Mouse (Mus musculus) lung, embryonic 15.5 days (tissue): ENCODE results near the gene Pcdh7. TPM values are rescaled to one million over a fixed set of nuclear protein-coding genes. Genes with fewer than 3 reads are reported as not detected.
"Not testable (repeated sequence)": the region's sequence is repeated elsewhere in the genome, so short reads cannot be mapped to it uniquely, and the experiment has no call there.

Source experiments
- ATAC-seq: fragments of 200-750 bp; cut with Nextera tagmentation; 2 replicates; pipeline ENCODE4 v1.8.0; 2017; ENCODE audit warnings: moderate number of reproducible peaks, borderline replicate concordance; ENCODE audit not compliant: low FRiP score, low TSS enrichment; ENCODE audit errors: extremely low read depth
- H3K27ac ChIP-seq: fragments of 300-500 bp; sonication (generic); 2 replicates; pipeline ENCODE4 v1.5.1; 2015; ENCODE audit warnings: moderate library complexity, mild to moderate bottlenecking, inconsistent platforms
- H3K27me3 ChIP-seq: fragments of 300-500 bp; sonication (generic); 2 replicates; pipeline ENCODE4 v1.6.1; 2015; ENCODE audit warnings: inconsistent platforms
- H3K36me3 ChIP-seq: fragments of 300-500 bp; sonication (generic); 2 replicates; pipeline ENCODE4 v1.6.1; 2015; ENCODE audit warnings: inconsistent platforms
- H3K4me1 ChIP-seq: fragments of 300-500 bp; sonication (generic); 2 replicates; pipeline ENCODE4 v1.6.1; 2015; ENCODE audit warnings: inconsistent platforms
- H3K4me2 ChIP-seq: fragments of 300-500 bp; sonication (generic); 2 replicates; pipeline ENCODE4 v1.6.1; 2015; ENCODE audit warnings: inconsistent platforms, mild to moderate bottlenecking, moderate library complexity
- H3K4me3 ChIP-seq: fragments of 300-500 bp; sonication (generic); 2 replicates; pipeline ENCODE4 v1.5.1; 2015; ENCODE audit warnings: mild to moderate bottlenecking, inconsistent platforms
- H3K9ac ChIP-seq: fragments of 300-500 bp; sonication (generic); 2 replicates; pipeline ENCODE4 v1.6.1; 2015; ENCODE audit warnings: inconsistent platforms
- H3K9me3 ChIP-seq: fragments of 300-500 bp; sonication (generic); 2 replicates; pipeline ENCODE4 v1.6.1; 2016; ENCODE audit warnings: inconsistent platforms
- WGBS: fragments of 180-500 bp; shearing (Covaris S2); methylation state at CpG from one replicate; pipeline ENCODE4 v1.1.7; 2015; 5-methylcytosine and 5-hydroxymethylcytosine counted together
- polyA plus RNA-seq: library from polyadenylated mRNA; unstranded; fragments of >200 nt; fragmentation: Nextera tagmentation; extraction: Ambion mirVana; gene quantifications from 2 replicates; pipeline ENCODE4 v1.2.1, GENCODE M21; 2015

Gene Pcdh7
- polyA plus RNA-seq, 1 experiment from 2014 or later, result 3.6 TPM

DNA sequence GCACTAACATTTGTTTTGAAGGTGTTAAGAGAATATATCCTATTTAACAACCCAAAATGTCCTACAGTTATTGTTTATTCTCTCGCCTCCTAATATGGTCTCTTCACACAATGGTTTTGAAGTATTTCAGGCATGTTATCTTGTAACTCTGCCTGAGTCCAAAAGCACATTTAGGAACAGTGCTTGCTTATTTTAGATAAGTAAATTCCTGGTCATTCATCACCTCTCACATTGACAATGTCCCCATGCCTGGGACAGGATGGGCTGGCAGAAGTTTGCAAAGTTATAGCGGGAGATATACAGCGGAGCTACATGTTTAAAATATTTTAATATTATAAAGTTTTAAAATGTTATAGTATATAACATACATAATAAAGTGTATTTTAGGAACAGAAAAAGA lies 365.3 kb downstream of the Pcdh7 start:
- no peak overlapping the region for H3K4me3 ChIP-seq
- H3K9ac ChIP-seq, result no peak overlapping the region
- no peak overlapping the region for H3K27ac ChIP-seq
- H3K4me1 ChIP-seq, result no peaks in the 10 kb centered on the region
- no peaks in the 10 kb centered on the region for H3K9me3 ChIP-seq
- no peak for ATAC-seq
- H3K36me3 ChIP-seq, result no peaks in the 10 kb centered on the region
- H3K27me3 ChIP-seq, result no peaks in the 10 kb centered on the region
- WGBS, result 46% methylated on average over 3 of the region's 3 CpGs
- no peak overlapping the region for H3K4me2 ChIP-seq

GRCm38 (mm10) chr5:58083972-58084371 lies 366.2 kb downstream of the Pcdh7 start:
- no peak for ATAC-seq
- no peaks in the 10 kb centered on the region for H3K4me1 ChIP-seq
- H3K27ac ChIP-seq, result no peak overlapping the region
- no peaks in the 10 kb centered on the region for H3K27me3 ChIP-seq
- no peak overlapping the region for H3K9ac ChIP-seq
- no peaks in the 10 kb centered on the region for H3K9me3 ChIP-seq
- 79% methylated on average over 6 of the region's 6 CpGs for WGBS
- H3K4me2 ChIP-seq, result no peak overlapping the region
- no peak overlapping the region for H3K4me3 ChIP-seq
- no peaks in the 10 kb centered on the region for H3K36me3 ChIP-seq

- Histone ChIP-seq H3K27ac (no peak overlapping the region), H3K4me1 (no peaks in the 10 kb centered on the region), H3K4me3 (no peak overlapping the region), H3K9me3 (no peaks in the 10 kb centered on the region), H3K4me2 (no peak overlapping the region), H3K36me3 (no peaks in the 10 kb centered on the region), H3K27me3 (no peaks in the 10 kb centered on the region), H3K9ac (no peak overlapping the region)
- WGBS, result 75% methylated on average over 4 of the region's 4 CpGs
- no peak for ATAC-seq
These were observed 391.0 kb downstream of the Pcdh7 start for GRCm38 (mm10) chr5:58108665-58109364.

DNA sequence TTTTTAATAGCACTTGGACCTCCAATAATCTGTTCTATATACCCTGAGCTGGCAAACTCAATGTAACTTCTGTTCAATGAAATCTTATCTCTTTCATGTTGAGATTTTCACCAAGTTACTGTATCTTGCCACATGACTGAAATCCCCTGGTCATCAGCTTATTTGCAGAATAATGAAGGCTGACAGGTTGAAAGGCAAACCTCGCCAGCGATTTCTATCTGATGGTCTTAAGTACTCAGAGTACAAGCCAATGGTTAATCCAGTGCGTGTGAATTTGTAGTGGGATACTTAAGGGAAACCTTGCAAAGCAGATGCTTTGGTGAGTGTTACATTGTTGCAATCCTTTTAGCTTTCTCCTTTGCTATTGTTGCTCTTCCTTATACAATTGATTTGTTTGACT lies 398.3 kb downstream of the Pcdh7 start:
- WGBS, result 79% methylated on average over 3 of the region's 3 CpGs
- Histone ChIP-seq H3K27ac (no peak overlapping the region), H3K36me3 (no peaks in the 10 kb centered on the region), H3K9ac (no peak overlapping the region), H3K4me2 (no peak overlapping the region), H3K27me3 (no peaks in the 10 kb centered on the region), H3K4me3 (no peak overlapping the region), H3K4me1 (no peaks in the 10 kb centered on the region), H3K9me3 (no peaks in the 10 kb centered on the region)
- no peak for ATAC-seq

DNA sequence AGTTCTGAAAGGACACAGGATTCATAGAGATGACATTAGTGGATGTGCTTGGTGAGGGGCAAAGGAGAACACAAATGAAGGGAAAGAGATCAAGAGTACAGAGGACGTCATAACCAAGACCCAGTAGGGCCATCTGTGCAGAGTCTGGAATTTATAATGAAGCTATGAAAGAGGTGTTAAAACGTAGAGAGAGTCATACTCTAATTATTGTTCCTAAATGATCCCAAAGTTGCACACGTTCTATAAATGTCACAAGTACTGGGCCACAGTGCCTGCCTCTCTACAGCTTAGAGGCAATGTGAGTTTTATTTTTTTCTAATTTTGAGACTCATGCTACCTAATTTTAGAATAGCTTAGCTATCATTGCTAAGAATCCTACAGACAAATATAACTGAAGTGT lies 400.1 kb downstream of the Pcdh7 start:
- no peak overlapping the region for H3K9ac ChIP-seq
- no peaks in the 10 kb centered on the region for H3K9me3 ChIP-seq
- WGBS, result 76% methylated on average over 3 of the region's 3 CpGs
- H3K27ac ChIP-seq, result no peak overlapping the region
- no peaks in the 10 kb centered on the region for H3K4me1 ChIP-seq
- no peak overlapping the region for H3K4me3 ChIP-seq
- ATAC-seq, result no peak
- no peaks in the 10 kb centered on the region for H3K36me3 ChIP-seq
- no peak overlapping the region for H3K4me2 ChIP-seq
- H3K27me3 ChIP-seq, result no peaks in the 10 kb centered on the region

GRCm38 (mm10) chr5:58118930-58119611 lies 401.3 kb downstream of the Pcdh7 start:
- Histone ChIP-seq H3K9ac (no peak overlapping the region), H3K4me1 (no peaks in the 10 kb centered on the region), H3K9me3 (no peaks in the 10 kb centered on the region), H3K27ac (no peak overlapping the region), H3K27me3 (no peaks in the 10 kb centered on the region), H3K36me3 (no peaks in the 10 kb centered on the region), H3K4me2 (no peak overlapping the region), H3K4me3 (no peak overlapping the region)
- 25% methylated on average over 3 of the region's 3 CpGs for WGBS
- no peak for ATAC-seq

GRCm38 (mm10) chr5:58143897-58144296 lies 426.1 kb downstream of the Pcdh7 start:
- Histone ChIP-seq H3K9ac (no peak overlapping the region), H3K36me3 (no peaks in the 10 kb centered on the region), H3K4me2 (no peak overlapping the region), H3K27ac (no peak overlapping the region), H3K4me3 (no peak overlapping the region), H3K27me3 (no peaks in the 10 kb centered on the region), H3K9me3 (no peaks in the 10 kb centered on the region), H3K4me1 (no peaks in the 10 kb centered on the region)
- no peak for ATAC-seq
- WGBS, result 71% methylated on average over 2 of the region's 2 CpGs

- no peak for ATAC-seq
- Histone ChIP-seq H3K36me3 (no peaks in the 10 kb centered on the region), H3K4me2 (no peak overlapping the region), H3K9me3 (no peaks in the 10 kb centered on the region), H3K4me1 (no peaks in the 10 kb centered on the region), H3K27me3 (no peaks in the 10 kb centered on the region), H3K9ac (no peak overlapping the region), H3K4me3 (no peak overlapping the region), H3K27ac (no peak overlapping the region)
- 64% methylated on average over 5 of the region's 5 CpGs for WGBS
These were observed 436.2 kb downstream of the Pcdh7 start for GRCm38 (mm10) chr5:58153966-58154365.

GRCm38 (mm10) chr5:58172218-58172617 lies 454.5 kb downstream of the Pcdh7 start:
- H3K4me3 ChIP-seq, result no peak overlapping the region
- H3K4me1 ChIP-seq, result no peaks in the 10 kb centered on the region
- H3K4me2 ChIP-seq, result no peak overlapping the region
- H3K27ac ChIP-seq, result no peak overlapping the region
- ATAC-seq, result no peak
- H3K27me3 ChIP-seq, result no peaks in the 10 kb centered on the region
- H3K9ac ChIP-seq, result no peak overlapping the region
- H3K36me3 ChIP-seq, result no peaks in the 10 kb centered on the region
- H3K9me3 ChIP-seq, result no peaks in the 10 kb centered on the region

DNA sequence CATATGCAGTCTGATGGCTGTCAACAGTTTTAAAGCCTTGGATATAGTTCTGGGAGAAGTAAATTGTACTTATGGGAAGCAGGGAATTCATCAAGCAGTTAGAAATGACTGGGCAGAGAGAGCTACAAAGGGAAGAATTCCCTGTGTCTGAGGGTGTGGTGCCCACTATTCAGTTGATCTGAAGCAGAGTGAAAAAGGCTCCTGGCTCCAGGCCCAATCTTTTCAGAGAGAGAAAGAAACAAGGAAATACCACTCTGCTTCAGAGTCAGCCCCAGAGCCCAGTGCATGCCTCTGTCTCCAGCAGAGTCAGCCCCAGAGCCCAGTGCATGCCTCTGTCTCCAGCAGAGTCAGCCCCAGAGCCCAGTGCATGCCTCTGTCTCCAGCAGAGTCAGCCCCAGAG lies 456.6 kb downstream of the Pcdh7 start:
- H3K27me3 ChIP-seq, H3K9me3 ChIP-seq, H3K4me3 ChIP-seq, H3K27ac ChIP-seq, H3K4me2 ChIP-seq, H3K36me3 ChIP-seq, ATAC-seq, H3K4me1 ChIP-seq, H3K9ac ChIP-seq: not testable (repeated sequence)

DNA sequence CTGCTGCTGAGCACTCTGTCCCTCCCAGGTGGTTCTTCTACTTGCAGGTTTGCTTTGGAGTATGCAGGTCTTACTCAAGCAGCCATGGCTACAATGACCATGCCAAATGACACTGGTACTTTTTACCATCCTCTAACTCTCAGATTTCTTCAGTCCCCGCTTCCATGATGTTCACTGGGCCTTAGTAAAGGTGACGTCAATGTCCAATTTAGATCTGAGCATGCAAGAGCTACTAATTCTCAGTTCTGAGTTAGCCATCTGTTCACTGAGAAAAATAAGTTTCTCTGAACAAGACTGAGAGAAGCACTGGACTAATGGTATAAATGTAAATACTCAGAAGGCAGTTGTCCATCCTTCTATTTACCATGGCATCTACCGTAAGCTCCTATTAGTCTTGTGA lies 457.8 kb downstream of the Pcdh7 start:
- Histone ChIP-seq H3K4me3 (no peak overlapping the region), H3K9me3 (no peaks in the 10 kb centered on the region), H3K27ac (no peak overlapping the region), H3K36me3 (no peaks in the 10 kb centered on the region), H3K4me1 (no peaks in the 10 kb centered on the region), H3K9ac (no peak overlapping the region), H3K4me2 (no peak overlapping the region), H3K27me3 (no peaks in the 10 kb centered on the region)
- 90% methylated on average over 3 of the region's 3 CpGs for WGBS
- ATAC-seq, result no peak
